Mouse (Mus musculus): ENCODE results near the gene Dgkg.

Dgkg gene

GRCm38 (mm10) chr16:22656533-22657444, at the start of gene Dgkg:
TSS of gene Dgkg (minus strand) at chr16:22657221.
- peak; percentile 15 for DNase-seq (ENCODE audit: low read depth, low spot score)

DNA sequence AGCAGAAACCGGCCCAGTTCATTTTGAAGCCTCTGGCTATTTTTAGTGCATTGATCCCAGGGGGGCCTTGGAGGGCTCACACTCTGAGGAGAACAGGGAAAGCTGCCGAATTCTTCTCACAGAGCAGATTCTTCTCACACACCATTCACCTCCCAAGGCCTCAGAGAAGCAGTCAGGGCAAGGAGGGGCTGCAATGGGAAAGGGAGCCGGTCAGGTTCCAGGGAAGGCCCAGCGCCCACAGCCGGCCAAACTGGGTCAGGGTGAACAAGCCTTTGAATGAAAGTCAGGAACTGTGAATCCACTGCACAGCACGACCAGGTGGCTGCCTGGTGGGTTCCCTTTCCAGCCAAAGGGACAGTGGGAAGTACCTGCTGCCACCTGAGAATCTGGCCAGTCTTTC, 47.9 kb upstream of the Dgkg start:
- no peak for DNase-seq (ENCODE audit: low read depth, low spot score)

DNA sequence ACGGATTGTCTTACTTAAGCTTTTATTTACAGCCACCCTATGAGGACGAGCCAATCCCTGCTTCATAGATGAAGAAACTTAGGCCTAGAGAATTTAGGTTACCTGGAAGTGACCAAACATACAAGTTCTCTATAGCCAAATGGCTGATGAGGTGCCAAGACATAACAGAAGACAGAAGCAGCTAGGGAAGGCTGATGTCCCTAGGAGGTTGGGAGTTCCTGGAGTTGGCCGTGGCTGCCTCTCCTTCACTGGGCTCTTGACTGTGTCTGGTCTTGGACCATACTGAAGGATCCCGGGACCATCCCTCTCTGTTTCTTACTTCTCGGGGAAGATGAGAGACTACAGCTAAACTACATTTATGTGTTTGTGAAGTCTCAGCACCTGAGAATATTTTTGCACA, 47.1 kb upstream of the Dgkg start:
- DNase-seq (ENCODE audit: low read depth, low spot score), result no peak

- DNase-seq (ENCODE audit: low read depth, low spot score), result peak; percentile 19
Observed at GRCm38 (mm10) chr16:22698846-22699760, 42.1 kb upstream of the Dgkg start.

GRCm38 (mm10) chr16:22698101-22698500, 41.1 kb upstream of the Dgkg start:
- no peak for DNase-seq (ENCODE audit: low read depth, low spot score)

DNA sequence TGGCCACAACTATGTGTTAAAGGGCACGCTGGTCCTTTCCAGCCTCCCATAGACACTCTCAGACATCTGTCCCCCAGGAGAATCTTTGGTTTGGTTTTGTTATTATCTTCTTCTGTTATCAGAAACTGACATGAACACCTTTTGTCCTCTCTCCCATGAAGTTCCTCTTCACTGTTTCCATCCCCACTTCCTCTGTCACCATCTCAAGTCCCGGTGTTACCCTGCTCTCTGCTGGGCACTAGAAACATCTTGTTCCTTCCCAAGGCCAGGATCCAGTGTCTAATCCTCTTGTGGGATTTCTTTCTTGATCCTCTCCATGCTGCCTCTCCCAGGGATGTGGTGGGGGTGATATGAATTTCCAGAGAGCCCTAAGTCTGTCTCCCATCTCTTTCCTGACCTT, 32.6 kb upstream of the Dgkg start:
- DNase-seq (ENCODE audit: low read depth, low spot score), result no peak

- no peak for DNase-seq (ENCODE audit: low read depth, low spot score)
Observed at GRCm38 (mm10) chr16:22687711-22688230, 30.8 kb upstream of the Dgkg start.

GRCm38 (mm10) chr16:22683605-22684004, 26.6 kb upstream of the Dgkg start:
- no peak for DNase-seq (ENCODE audit: low read depth, low spot score)

DNA sequence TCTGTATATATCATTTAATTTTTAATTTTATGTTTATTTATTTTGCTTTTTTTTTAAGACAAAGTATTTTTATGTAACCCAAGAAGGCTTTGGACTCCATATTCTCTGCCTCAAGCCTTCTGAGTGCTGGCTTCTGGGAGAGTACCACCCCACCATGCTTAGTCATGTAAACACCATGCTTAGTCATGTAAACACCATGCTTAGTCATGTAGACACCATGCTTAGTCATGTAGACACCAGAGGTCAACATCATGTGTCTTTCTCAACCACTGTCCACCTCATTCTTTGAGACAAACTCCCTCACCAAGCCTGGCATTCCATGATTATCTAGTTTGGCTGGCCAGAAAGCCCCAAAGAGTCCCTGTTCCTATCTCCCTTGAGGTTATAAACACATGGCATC, 25.7 kb upstream of the Dgkg start:
- DNase-seq (ENCODE audit: low read depth, low spot score), result no peak

DNA sequence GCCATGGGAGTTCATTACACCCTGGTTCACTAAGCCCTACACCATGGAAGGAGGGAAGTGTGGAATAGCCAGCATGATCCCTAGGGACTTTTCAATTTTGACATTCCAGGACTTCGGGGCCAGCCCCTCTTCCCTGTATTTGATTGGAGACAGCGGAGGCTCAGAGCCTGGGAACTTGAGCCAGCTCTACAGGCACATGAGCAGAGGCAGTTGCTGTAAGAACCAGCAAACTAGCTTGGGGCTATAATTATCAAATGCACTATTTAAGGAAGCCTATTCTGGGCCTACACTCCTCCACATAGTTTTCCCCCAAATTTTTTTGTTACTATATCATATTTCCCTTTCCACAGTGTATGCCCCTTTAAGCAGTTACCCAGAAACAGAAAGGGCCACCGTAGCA, 22.6 kb upstream of the Dgkg start:
- DNase-seq (ENCODE audit: low read depth, low spot score), result no peak

GRCm38 (mm10) chr16:22674636-22675035, 17.6 kb upstream of the Dgkg start:
- DNase-seq (ENCODE audit: low read depth, low spot score), result no peak

- no peak for DNase-seq (ENCODE audit: low read depth, low spot score)
Observed at GRCm38 (mm10) chr16:22674164-22674563, 17.1 kb upstream of the Dgkg start.

- no peak for DNase-seq (ENCODE audit: low read depth, low spot score)
Observed at GRCm38 (mm10) chr16:22664033-22664432, 7.0 kb upstream of the Dgkg start.

GRCm38 (mm10) chr16:22663136-22663535, 6.1 kb upstream of the Dgkg start:
- no peak for DNase-seq (ENCODE audit: low read depth, low spot score)

GRCm38 (mm10) chr16:22661076-22661475, 4.1 kb upstream of the Dgkg start:
- DNase-seq (ENCODE audit: low read depth, low spot score), result peak; percentile 24

- DNase-seq (ENCODE audit: low read depth, low spot score), result no peak
Observed at GRCm38 (mm10) chr16:22657874-22658789, 1.1 kb upstream of the Dgkg start.

- DNase-seq (ENCODE audit: low read depth, low spot score), result no peak
Observed at GRCm38 (mm10) chr16:22655812-22656211, 1.2 kb downstream of the Dgkg start.

- no peak for DNase-seq (ENCODE audit: low read depth, low spot score)
Observed at GRCm38 (mm10) chr16:22655223-22655622, 1.8 kb downstream of the Dgkg start.

DNA sequence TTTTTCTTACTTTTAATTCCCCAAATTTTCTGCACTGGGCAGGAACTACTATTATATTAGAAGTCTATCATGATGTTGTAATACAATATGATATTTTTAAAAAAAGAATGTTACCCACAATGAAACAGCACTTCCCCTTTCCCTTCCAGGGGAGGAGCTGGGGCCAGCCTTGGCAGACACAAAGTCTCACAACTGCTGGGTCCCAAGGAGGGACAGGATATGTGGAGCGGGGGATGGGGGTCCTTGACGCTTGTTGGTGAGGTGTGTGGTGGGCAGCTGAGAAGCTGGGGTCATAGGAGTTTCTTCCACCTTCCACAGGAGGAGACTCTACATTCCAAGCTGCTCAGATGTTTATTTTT, 2.6 kb downstream of the Dgkg start:
- no peak for DNase-seq (ENCODE audit: low read depth, low spot score)

- no peak for DNase-seq (ENCODE audit: low read depth, low spot score)
Observed at GRCm38 (mm10) chr16:22653817-22654476, 3.1 kb downstream of the Dgkg start.

- DNase-seq (ENCODE audit: low read depth, low spot score), result no peak
Observed at GRCm38 (mm10) chr16:22651244-22651643, 5.8 kb downstream of the Dgkg start.
